Mouse (Mus musculus) T-cell, adult 2 months (primary cell): ENCODE results near the gene Gtf2f2.
"Not testable (repeated sequence)": the region's sequence is repeated elsewhere in the genome, so short reads cannot be mapped to it uniquely, and the experiment has no call there.

Experiments used
- DNase-seq: peaks from one replicate; pipeline ENCODE4 v3.0.0; 2022; ENCODE audit warnings: low spot score

Gtf2f2 gene

DNA sequence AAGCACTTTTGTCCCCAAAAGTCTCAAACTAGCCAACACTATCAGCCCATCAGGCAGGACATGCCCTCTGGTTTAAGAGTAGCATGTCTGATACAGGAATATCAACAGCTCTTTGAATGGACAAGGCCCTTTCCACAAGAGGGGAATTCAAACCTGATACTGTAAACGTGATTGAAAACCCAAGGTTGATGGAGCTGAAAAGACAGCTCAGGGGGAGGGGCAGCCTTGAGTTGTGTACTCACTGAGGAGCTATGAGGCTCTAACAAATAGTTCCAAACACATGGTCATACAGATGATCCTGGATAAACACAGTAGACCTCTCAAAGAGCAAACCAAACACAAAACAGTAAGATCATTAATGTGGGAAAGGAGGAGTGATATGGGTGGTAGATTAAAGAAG is 12.6 kb downstream of the Gtf2f2 start:
- no peak for DNase-seq

DNA sequence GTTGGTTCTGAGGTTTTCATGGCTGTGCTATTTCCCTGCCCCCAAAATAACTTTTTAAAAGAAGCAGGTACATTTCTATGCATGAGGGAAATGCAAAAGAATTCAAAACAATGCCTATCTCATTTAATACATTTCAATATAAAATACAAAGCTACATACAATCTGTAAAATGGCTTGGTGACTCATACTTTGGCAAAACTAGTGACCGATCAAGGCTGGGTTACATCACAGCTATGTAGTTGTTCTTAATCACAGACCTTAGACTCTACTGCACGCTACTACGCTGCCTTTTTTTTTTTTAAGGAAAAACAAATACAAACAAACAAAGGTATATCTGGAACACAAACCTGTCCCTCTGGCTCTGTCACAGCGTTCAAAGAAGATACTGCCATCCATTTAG is 18.3 kb downstream of the Gtf2f2 start:
- DNase-seq: no peak

DNA sequence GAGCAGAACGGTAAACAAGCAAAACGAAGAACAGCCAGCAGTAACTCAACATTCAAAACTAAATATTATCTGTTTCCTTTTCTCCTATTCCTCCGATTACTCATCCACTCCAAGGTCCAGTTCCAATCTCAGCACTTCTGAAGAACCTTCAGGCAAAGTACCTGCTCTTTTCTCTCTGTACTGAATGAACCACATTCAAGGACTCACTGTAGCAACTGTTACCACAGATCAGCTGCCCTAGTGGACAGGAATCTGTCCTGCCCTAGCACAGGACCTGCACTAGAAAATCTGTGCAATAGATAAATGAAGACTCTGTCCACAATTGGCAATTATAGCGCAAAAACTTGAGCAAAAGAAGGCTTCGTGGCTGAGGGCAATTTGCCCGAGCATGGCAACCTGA is 19.7 kb downstream of the Gtf2f2 start:
- no peak for DNase-seq

DNA sequence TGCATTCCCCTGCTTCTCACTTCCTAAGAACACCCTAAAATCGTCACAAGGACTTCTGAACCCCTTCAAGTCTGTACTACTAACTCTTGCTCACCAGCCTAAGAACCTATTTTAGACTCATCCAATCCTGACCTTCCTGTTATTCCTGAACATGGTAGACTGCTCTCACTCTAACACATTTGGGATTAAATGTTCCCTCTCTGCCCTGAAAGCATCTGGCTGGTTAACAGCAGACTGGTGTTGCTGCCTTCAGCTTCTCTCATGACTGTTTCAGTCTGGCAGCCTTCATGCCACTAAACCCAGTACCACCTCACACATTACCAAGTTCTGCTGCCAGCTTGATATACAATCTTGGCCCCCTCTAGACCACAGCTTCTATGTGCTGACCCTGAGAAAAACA is 21.5 kb downstream of the Gtf2f2 start:
- DNase-seq: no peak

DNA sequence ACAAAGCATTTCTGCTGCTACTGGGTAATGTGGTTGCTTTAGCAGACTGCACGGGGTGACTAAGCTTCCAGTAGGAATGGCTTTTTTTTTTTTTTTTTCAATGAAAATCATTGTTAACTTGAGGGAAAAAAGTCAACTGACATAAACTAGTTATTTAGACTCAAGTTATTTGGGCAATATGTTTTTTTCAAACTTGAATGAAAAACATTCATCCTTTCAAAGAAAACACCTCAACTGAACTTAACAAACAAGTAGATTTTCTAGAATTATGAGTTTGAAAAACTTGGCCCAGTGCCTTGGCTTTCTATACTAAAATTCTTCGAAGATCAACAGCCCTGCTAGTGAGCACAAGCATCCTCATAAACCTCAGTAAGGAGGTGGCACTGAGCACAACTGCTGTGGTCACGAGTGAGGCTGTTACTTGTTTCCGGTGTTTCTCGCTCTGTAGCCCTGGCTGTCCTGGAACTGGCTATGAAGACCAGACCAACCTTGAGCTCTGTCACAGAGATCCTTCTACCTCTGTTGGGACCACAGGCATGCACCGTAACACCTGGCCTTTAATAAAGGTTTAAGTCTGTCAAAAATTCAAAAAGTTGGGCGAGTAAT is 23.7 kb downstream of the Gtf2f2 start:
- peak; percentile 43 for DNase-seq

DNA sequence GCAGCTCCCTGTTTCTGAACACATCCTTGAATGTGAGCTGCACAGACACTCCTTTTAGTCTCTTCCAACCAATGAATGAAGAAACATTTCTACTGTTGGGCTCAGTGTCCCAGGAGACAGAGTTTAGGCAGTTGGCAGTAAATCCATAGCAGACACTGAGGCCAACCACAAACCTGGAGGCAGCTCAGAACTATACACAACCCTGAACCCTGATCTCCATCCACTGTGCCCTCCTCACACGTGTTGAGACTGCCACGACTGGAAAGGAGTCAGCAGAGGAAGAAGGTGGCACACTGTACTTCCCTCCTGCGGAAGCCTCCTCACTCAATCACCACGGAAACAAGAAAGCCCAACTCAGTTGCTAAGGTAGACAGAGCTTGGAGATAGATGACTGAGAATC is 25.6 kb downstream of the Gtf2f2 start:
- peak; percentile 15 for DNase-seq

DNA sequence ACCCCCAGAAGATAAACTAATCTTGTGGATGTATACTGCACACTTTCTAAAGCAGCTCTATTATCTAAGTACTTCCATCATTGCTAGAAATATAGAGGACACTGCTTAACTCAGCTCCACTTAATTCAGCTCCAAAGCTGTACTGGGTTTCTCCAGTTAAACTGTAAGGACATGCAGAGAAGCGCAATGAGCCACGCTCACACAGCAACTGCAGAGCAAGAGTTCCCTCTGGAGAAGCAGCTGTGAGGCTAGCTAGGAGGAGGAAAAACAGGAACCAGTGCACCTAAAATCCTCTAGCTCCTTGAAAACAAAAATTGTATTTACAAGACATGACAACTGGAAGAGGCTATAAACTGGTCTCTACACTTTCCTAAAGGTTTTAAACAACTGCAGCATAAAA is 26.8 kb downstream of the Gtf2f2 start:
- no peak for DNase-seq

DNA sequence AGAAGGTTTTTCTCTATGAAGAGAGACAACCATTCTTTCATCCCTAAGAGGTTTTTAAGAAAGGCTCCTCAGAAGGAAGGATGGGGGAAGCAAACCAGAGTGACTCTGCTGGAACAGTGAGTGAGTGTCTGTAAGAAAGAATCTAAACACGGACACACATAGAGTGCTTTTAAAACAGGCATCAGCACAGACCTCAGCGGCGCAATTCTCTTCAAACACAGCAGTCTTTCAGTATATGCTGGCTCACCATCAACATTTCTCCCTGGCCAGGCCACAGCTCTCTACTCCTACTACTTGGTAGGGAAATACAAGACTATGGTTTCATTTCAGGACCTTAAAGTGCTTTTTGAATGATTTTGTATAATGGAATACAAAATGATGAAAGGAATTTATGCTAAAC is 29.4 kb downstream of the Gtf2f2 start:
- no peak for DNase-seq

DNA sequence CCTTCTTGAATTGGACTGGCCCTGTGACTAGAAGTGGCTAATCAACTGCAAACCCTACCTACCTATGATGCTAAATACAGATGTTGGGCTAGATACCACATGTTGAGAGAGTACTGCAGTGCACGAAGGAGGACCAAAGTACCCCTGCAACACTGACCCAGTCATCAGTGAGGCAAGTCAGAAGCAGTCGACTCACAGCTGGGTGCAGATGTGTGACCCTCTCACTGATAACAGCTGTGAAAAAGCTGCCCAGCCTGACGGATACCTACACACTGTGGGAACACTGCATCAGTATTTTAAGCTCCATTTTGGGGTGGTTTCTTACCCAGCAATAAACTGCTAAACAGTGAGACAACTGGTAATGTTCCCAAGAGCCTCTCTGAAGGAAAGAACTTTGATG is 34.6 kb downstream of the Gtf2f2 start:
- DNase-seq: no peak

DNA sequence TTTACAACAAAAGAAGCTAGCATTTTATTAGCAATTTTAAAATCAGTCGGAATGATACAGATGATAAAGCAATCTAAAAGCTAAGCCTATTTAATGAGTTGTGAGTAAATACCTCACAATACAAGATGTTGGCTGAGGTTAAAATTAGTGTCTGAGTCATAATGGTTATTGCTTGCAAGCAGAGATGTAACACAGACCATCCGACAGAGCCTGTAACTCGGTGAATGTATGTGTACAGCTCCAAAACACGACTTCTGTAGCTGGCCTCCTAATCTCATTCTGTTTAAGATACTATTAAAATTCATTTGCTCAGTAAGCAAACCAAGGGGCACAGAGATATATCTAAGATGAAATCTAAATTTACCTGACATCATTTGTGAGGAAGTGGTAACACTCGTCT is 43.4 kb downstream of the Gtf2f2 start:
- no peak for DNase-seq

DNA sequence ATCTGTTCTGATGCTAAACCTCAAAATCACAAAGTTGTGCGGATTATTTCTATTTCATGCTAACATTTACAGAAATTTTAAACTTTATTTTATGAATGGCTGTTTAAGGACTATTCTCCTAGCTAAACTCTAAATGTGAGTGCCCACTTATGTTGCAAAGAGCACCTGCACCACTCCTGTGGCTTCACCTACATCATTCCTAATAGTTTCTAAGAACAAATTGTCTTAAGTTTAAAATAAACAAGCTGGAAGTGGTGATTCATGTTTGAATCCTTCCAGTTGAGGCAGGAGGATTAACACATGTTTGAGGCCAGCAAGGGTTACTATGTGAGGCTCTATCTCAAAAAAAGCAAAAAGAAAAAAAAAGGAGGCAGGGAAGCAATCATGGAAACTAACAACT is 46.2 kb downstream of the Gtf2f2 start:
- no peak for DNase-seq

DNA sequence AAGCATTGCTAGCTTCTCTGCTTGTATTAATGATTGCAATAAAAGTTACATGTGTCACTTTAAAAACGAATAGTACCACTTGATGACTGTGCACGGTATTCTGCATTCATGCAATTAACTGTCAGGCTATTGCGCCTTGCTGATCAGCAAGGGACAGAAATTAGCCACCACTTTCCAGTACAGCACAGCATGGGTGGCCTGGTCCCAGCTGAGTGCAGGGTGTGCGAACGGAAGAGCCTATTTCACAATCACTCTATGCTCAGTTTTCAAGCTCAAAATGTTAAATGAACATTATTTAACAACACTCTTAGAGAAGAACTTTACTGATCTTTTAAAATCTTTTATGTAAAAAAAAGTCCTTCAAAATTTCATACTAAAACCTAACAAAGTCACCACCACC is 46.7 kb downstream of the Gtf2f2 start:
- DNase-seq: no peak

DNA sequence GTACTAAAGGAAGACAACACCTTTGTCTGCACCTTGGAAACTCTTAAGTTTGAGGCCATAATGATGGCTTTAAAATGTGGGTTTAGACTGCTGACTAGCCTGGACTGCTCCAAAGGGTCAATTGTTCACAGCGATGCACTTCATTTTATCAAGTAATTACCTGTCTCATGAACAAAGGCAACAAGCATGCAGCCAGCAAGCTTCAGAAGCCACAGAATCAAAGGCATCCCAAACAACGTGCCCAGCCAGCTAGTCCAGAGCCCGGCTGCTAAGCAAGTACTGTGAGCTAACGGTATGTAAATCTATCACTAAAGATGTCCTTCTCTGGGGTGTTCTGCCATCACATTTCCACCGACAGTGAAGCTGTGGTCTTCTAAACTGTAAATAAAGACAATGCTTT is 47.5 kb downstream of the Gtf2f2 start:
- no peak for DNase-seq

DNA sequence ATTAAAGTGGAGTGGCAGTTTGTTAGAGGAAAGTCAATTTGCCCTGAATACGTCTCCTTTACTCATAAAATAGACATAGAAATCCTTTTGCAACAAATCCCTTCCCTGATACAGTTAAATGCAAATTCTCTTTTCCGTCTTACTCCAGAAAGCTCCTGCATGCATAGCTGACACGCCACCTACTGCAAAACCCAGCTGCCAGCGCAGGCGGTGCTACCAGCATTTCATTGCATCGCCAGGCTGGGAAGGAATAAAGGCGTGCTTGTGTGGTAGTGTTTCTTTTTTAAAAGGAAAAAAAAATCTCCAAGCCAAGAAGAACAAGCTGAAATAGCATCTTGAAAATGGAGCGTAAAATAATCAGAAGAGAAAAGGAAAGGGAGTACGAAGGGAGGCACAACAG is 48.4 kb downstream of the Gtf2f2 start:
- DNase-seq: no peak

DNA sequence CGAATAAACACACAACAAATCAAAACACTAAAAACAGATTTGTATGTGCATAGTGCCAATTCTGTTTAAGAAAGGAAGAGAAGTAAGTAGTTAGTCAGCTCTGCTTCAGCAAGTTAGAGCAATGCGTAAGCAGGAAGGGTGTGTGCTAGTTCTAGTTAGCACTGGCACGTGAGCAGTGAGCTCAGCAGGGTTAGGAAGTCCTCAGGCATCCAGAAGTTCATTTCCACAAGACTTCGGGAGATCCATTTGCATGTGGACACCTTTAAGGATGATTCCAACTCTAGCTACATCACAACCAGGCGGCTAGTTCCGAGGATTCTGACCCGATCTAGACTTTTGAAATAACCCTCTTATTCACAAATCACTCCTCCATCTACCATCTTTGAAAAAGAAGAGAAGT is 55.9 kb downstream of the Gtf2f2 start, which contains the start of gene Kctd4:
TSS of gene Kctd4 (plus strand) at position 244 of the 400 bp plus-strand sequence.
- no peak for DNase-seq

DNA sequence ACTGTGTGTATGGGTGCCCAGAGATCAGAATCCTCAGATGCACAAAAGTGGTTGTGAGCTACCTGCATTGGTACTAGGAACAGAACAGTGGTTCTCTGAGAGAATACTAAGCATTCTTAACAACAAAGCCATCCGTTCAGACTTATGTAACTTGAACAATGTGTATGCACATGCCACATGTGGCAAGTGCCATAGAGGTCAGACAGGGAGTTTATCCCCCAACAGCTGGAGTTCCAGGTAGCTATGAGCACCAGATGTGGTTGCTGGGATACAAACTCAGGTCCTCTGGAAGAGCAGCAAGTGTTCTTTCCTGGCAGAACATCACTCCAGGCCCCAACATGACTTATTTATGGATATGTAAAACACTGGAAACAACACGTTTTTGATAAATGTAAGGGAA is 57.7 kb downstream of the Gtf2f2 start:
- DNase-seq: no peak

DNA sequence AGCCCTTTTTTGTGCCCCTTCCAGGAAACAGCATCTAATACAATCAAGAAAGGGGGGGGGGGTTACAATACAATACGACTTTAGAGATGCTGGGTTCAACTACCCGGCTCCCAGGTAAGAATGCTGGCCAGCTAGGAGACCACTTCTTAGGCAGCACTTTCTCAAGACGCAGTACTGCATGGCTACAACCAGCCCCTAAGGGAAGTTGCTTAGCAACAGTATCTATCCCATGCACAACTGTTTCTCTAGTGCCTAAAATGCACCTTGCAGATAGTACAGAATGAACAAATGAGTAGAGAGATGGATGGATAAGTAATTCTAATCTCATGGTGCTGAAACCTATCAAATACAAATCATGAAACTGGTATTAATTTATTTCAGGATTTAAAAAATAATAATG is 63.0 kb downstream of the Gtf2f2 start:
- no peak for DNase-seq

DNA sequence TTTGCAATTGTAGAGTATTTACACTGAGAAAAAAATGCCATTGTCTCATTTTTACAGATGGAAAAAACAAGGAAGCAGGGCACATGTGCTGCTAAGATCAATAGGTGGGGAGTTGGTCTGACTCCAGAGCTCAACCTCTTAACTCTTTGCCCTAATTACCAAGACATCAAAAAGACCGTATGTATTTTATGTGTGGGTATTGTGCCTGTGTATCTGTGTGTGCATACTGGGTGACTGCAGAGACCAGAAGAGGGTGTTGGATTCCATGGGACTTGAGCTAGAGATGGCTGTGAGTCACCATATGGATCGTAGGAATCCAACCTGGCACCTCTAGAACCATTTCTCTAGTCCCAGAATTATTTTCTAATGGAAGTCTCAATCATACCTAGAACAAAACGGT is 68.3 kb downstream of the Gtf2f2 start:
- DNase-seq: no peak

DNA sequence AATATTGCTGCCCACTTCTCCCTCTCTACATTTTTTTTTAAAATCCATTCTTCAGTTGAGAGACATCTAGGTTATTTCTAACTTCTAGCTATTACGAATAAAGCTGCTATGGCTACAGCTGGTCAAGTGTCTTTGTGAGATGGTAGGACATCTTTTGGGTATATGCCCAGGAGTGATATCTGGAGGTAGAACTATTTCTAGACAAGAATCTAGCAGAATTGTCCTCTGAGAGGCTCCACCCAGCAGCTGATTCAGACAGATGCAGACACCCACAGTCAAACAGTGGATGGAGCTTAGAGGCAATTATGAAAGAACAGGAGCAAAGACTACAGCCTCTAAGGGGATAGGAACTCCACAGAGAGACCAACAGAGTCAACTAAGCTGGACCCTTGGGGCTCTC is 69.2 kb downstream of the Gtf2f2 start:
- no peak for DNase-seq

DNA sequence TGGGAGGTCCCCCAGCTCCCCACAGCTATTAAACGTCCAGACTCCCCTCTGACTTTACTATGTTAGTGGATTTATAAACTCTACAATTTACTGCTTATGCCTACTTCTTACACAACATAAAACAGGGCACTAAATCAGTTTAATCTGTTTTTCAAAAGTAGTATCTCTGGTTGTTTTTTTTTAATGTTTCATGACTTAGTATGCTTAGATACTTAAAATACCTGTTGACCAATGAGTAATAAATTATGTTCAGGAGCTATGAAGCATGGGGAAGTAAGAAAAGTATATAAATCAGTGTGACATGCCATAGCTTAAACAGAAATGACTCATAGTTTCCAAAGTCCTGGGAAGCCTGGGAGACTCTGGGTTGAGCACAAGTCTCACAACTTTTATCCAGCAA is 73.0 kb downstream of the Gtf2f2 start:
- no peak for DNase-seq

DNA sequence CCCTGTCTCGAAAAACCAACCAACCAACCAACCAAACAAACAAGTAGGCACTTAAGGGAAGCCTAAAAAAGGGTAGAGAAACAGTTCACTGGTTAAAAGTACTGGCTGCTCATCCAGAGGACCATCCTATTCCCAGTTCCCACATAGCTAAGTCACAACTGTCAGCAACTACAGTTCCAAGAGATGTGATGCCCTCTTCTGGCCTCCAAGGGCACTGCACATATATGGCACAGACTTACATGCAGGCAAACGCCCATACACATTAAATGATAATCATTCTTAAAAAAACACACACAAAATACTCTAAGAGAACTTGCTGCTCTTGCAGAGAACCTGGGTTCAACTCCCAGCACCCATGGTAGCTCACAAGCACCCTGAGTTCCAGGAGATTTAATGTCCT is 76.3 kb downstream of the Gtf2f2 start:
- DNase-seq: no peak

DNA sequence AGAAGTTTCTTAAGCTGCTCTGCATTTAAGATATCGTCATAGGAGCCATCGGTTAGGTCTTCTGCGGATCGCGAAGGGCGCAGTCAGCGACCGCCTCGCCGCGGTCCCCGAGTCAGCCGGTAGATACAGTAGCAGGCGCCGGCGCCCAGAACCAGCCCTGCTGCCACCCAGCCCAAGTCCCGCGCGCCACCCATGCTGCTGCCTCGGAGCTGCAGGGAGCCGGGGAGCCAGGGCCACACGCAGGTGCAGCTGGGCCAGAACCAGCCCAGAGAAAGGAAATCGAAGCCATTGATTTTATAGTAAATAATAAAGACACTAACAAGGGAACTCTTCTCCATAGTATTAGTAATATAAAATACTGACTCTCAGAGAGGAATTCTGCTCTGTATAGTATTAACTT is 79.4 kb downstream of the Gtf2f2 start:
- DNase-seq: peak; percentile 45

DNA sequence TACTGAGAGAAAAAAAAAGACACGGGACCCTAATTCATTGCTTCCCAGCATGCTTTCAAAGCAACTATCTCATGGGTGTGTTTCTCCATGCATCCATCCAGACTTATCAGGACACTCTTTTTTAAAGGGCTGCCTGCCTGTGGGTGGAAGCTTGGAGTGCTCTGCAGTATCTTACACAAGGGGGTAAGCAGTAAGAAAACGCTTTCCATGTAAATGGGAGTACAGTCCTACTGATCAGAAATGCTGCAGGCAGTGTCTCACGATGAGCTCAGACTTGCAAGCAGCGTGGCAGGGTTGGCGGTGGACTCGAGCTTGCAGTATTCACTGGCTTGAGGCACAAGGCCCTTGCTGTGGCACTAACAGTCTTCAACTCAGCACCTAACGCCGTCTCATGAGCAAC is 81.0 kb downstream of the Gtf2f2 start:
- DNase-seq: not testable (repeated sequence)

DNA sequence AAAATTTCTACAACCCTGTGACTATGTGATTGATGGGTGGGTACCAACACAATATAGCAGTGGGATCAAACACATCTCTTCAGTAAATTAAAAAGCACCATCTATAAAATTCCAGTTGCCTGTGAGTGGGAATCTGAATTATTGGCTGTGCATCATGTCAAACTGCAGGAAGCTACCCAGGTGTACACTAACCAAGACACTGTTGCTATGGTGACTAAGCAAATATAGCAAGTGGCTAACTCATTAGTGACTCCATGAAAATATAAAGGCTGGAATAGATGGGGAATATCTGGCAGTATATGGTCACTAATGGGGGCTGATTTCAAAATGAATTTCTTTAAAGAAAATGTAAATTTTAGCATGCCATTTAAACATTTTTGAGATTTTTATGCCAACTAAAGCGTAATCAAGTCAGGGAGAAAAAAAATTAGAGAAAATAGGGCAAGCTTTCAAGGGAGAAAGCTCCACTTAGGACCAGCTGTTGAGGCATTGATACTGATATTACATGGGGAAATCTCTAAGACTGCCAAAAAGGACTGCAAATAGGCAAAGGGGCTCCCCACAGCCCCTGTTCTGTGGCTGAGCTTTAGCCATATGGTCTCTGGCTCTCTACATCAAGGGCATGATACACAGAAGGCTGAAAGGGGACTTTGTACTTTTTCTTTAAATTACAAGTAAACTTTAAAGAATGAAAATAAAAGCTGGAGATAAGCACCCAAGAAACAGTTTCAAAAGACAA is 87.2 kb downstream of the Gtf2f2 start:
- no peak for DNase-seq
